Mouse (Mus musculus) thymus, postnatal 25 days (tissue): ENCODE results near the gene Mpv17l2.

Source experiments
- DNase-seq: peaks from one replicate; pipeline ENCODE4 v3.0.0; 2022

The Mpv17l2 gene

DNA sequence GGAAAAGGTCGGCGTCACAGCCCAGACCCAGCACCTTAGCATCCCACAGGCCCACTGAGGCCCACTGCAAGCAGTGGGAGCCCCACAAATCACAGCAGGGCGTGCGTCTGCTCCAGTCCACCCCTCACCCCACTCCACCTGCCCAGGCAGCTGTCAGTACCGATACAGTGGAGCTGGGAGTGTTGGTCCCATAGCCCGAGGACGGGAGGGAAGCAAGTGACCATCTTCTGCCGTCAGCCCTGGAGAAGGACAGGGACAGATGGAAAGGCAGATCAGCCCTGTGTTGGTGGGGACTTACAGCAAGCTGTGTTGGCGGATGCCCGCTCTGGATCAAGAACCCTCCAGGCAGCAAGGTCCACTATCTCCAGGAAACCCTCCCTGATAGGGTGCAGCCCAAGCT lies 28.3 kb upstream of the Mpv17l2 start:
- no peak for DNase-seq

DNA sequence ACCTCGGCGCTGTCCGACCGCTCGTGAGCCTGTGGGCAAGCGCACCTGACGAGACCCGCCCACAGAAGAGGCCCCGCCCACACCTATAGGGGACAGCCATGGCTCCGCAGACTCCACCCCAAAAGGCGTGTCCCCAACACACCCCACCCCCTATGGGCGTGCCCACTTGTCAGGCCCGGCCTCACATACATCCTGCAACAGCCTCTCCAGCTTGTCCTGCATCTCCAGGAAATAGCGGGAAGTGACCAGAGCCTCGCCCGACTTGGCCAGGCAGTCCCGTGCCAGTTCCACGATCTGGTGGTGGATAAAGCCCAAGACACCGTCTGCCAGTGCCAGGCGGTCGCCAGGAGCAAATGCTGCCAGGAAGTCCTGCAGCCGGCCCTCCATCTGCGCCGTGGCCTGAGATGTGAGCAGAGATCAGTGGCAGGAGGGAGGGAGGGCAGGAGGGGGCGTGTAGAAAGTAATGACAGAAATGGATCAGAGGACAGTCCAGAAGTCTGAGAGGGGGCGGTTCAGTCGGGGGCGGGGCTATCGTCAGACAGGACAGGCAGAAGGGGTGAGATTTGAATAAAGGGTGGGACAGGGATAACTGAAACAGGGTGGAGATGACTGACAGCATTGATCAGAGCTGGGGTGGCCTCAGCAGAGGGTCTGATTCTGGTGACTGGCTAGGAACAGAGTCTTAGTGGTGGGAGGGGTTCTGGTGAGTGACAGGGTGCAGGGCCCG lies 27.4 kb upstream of the Mpv17l2 start:
- DNase-seq: no peak

DNA sequence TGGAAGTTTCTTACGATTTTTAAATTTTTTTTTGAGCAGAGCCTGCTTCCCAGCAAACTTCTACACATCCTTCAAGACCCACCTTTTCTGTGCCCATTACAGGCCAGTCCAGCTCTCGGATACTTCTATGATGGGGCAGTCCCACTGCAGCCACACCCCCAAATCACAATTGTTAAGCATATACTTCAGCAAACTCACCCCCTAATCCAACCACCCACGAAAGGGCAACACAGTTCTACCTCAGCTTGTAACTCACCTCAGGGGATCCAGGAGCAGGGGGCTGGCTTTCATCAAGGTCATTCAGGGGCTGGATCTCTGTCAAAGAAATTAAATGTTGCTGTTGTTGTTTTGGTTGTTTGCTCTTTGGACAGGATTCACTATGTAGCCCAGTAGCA lies 26.3 kb upstream of the Mpv17l2 start:
- DNase-seq: no peak

DNA sequence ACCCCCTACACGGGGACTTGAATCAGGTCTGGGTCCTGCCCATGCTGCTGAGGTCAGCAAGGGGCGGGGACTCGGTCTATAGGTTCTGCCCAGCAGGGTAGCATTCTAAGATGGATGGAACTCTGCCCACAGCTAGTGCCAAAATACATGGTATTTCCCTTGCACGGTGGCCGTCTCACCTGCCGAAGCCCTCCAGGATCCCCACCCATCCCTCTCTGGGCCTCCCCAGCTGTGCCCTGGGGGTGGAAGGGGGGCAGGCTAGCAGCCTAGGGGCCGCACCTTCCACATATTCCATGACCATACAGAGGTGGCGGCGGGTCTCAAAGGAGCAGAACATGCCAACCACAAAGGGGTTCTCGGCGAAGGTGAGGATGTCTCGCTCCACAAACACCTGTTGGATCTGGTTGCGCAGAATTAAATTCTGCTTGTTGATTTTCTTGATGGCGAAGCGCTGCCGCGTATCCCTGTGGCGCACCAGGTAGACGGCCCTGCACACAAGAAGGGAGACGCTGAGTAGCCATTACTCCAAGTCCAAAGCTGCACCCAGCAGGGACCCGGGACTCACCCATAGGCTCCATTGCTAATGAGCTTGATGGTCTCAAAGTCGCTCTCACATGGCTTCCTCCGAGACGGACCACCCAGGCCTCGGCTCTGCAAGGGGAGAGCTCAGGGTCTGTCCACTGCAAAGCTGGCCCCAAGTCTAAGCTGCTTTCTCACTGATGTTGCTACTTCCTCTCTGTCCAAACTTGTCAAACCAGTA lies 25.7 kb upstream of the Mpv17l2 start:
- no peak for DNase-seq

DNA sequence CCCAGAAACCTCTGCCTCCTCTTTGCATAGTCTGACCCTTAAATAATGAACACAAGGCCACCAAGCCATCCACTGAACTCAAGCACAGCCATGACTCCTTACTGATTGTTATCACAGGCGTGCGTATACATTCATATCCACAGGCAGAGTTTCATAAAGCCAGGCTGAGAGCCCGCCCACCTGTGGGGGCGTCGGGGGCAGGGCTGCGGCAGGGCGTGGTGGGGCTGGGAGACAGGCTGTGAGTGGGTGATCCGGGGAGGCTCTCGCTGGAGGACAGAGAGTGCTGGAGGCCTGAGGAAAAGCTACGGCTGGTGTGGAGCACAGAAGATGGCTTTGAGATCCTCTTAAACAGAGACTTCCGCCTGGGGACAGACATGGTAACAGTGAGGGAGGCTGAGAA lies 19.3 kb upstream of the Mpv17l2 start:
- no peak for DNase-seq

DNA sequence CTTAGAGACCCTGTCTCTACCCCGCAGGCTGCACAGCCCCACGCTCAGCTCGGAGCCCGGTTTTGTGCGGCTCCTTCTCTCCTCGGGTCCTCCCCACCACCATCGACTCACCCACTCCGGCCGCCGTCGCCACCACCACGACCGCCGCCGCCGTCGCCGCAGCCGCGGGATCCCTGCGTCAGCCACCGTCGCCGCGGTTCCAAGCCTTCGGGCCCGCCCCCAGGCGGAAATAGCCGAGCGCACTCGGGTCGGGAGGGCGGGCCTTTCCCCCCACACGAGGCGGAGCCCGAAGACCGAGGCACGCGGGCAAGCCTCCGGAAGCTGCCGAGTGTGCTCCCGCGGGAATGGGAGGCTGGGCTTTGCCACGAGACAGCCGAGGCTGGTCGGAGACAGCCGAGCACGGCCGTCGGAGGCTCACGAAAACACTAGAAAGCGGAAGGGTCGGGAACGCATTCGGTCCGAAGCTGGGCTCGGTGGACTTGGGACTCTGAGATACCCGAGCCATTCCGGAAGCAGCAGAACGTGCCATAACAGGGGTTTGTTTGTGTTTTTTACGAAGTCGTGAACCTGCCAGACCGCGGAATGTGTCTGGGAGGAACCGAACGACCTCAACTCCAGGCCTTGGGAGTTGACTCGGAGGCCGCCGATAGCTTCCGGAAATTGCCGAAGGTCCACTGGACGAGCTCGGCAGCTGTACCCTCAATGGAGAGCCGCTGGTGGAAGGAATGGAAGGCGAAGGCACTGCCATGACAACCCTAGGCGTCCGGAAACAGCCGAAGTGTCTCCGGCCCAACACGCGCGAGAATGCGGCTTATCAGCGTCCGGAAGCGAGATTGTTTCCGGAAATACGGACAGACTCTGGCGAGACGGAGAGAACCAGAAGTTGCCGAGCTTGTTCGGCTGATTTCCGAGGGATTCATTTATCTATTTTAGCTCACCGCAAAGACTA lies 16.0 kb upstream of the Mpv17l2 start, which contains the start of gene Pik3r2:
Pik3r2 (minus strand) TSS at position 218 of the 949 bp plus-strand sequence.
- peak; percentile 99 for DNase-seq

DNA sequence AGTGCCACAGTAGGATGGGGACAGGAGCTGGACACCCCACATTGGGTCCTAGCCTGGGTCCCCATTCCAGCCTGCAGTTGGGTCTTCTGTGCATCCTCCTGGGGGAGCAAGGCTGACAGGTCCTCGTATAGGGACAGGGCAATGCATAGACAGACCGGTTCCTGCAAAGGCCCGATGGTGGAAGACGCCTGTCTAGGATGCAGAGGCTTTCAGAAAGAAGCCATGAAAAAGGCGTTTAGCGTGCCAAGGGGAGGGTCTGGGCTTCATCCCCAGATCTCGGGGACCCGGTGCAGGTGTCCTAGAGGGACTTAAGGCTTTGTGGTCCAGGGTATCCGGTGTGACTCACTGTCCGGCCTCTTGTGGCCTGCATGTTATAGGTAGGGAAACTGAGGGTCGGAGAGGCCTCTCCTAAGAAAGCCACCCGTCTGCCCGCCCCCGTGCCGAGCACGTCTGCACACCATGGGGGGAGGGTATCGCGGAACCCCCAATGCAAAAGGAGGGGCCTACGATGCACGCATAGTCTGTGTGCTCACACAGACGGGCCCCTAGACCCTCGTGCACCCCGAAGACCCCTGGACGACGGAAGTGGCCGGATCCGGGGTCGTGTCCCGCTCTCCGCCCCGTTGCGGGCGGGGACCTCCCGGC lies 15.2 kb upstream of the Mpv17l2 start:
- DNase-seq: no peak

DNA sequence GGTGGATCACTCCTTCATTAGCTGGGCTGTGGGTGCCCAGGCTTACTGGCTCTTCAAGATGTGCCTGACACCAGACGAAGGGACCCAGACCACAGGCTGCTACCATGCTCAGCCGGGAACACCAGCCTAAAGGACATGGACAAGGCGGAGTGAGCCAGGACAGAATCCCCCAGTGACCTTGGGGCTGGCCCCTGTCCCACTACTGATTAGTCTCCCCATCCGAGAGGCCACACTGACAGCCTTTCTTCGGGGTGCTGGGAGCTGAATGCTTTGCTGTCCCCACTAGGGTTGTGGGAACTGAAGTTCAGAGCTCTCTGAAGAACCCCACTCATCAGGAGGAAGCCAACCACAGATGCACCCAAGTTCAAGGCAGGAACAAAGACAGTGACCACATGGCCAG lies 14.5 kb upstream of the Mpv17l2 start:
- DNase-seq: no peak

DNA sequence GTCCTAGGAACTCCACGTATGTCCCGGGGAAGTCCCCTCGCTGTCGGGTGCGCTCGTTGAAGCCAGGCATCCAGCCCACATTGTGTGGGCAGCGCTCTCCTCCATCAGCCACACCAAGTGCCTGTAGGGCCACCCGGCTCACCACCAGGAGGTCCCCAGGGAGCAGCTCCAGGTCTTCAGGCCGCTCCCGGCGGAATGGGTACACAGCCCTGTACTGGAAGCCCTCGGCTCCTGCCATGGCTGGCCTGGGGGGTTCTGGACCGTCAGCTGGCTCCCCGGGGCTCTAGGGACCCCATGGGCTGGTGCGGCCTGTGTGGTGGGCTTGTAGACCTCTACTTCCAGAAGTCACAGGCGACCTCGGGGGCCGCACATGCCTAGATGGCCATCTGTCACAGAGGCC lies 14.0 kb upstream of the Mpv17l2 start:
- no peak for DNase-seq

DNA sequence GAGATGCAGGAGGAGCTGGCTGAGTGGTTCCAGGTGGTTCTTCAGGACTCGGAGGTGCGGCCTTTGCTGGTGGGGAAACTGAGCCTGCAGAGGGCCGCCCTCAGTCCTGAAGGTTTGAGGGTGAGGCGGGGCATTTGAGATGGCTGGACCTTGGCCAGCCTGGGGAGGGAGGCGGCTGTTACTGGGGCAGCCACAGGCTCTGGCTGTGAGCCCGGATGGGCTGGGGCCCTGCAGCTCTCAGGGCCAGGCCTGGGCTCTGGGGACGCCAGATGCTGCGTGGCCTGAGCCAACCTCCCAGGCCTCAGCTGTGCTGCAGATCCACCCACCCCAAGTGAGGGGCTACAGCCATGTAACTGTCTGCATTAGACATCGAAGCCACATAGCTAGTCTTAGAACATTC lies 13.1 kb upstream of the Mpv17l2 start:
- no peak for DNase-seq

DNA sequence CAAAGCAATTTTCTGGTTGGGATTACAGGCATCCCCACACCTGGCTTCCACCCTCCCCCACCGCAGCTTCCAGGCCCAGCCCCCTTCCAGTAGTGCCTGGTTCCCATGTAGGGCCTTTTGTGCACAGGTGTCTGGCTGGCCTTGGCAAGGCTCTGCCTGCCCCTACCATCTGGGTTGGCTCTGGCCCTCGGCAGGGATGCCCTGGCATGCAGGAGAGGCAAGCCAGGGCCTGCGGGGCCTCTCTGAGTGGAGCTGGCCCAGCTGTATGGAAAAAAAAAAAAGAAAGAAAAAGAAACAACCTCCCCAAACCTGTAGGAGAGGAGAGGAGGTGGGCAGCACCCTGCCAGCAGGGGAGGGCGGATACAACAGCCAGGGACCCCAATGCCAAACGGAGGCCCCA lies 12.7 kb upstream of the Mpv17l2 start:
- DNase-seq: no peak

DNA sequence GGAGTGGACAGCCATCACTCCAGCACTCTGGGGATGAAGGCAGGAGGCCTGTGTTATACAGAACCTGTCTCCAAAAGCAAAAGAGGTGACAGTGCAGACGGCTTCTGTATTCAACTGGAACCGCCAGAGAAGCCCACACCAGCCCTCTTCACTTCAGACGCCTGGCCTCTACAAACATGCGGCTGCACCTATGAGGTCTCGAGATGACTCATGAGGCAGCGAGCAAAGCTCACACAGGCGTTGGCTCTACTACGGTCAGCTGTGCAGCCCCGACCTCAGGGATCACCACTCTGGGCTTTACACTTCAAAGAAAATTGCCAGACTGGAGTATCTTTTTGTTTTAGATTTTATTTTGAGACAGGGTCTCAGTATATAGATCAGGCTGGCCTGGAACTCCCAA lies 12.1 kb upstream of the Mpv17l2 start:
- DNase-seq: no peak

DNA sequence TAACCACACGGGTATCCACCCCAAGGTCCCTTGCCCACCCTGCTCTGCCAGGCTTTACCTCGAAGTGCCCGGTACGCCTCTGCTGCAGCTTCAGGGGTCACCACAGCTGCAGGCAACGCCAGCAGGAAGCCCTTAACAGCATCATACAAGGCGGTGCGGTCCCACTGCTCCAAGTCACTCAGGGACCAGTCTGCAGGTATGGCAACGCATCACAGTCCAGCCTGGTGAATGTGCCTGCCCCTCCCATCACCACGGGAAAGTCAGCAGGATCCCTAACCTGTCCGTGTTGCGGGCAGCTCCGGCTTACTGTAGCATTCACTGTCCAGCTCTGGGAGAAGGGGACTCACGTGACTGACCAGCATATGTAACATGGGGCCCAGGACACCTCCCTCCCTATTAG lies 11.3 kb upstream of the Mpv17l2 start:
- no peak for DNase-seq

DNA sequence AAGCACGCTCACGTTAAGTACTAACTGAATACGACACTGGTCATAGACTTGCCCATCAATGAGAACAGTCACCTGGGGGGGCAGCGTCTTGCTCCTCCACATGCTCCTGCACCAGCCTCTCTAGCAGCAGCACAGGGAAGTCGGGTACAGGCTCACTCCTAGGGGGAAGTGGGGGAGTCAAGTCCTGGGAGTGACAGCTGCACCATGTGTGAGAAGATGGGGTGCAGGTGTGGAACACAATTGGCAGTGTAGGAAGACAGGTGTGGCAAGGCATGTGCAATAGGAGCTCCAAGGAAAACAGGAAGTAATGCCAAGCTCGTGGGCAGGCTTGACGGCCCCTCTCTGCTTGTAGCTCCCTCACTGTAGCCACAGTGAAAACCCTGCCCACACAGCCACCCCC lies 10.5 kb upstream of the Mpv17l2 start:
- DNase-seq: no peak

DNA sequence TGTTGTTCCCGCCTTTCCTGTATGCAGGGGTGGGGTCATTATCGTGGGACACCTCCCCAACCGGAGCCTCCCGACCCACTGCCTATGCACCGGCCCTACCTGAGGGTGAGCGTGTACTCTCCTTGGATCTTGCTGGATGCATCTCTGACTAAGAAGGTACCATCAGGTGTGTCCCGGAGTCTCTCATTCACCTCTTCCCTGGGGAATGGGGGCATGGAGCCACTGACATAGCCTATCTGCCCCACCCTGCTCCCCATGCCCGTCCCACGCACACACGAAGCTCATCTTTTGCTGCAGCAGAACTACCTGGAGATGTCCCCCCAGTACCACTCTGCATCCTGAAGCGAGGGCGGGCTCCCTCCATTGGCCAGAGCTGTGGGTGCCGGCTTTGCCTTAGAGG lies 10.0 kb upstream of the Mpv17l2 start:
- no peak for DNase-seq

DNA sequence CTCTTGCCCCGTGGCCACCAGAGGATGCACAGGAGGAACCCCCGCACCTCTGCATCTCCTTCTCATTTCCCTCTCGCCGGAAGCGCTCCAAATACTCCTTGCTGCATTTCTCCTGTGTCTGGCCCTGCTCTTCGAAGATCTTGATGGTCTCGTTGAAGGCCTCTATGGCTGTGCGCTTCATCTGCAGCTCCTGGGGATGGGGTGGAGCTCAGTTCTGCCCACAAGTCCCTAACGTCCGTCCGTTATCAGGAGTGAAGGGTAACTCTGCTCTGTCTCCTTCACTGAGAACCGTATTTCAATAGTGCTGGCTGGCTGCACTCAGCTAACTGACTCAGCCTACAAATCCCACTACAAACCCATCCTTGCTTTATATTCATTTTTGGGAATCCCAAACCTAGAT lies 9.1 kb upstream of the Mpv17l2 start:
- no peak for DNase-seq

DNA sequence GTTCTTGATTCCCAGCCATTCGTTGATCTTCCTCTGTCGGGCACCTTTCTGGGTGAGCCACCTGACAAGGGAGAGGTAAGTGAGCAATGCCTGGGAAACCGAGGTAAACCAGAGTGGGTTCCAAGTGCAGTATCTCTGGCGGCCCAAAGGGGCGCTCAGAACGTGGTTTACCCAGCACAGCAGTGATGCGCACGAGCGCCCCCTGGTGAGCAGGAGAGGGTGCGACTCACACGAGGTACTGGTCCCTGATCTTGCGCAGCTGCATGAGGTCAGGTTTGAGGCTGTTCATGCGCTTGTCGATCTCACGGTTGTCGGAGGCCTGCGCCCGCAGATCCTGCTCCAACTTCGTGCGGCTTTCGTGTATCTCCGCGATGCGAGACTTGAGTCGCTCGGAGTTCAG lies 8.6 kb upstream of the Mpv17l2 start:
- peak; percentile 98 for DNase-seq

DNA sequence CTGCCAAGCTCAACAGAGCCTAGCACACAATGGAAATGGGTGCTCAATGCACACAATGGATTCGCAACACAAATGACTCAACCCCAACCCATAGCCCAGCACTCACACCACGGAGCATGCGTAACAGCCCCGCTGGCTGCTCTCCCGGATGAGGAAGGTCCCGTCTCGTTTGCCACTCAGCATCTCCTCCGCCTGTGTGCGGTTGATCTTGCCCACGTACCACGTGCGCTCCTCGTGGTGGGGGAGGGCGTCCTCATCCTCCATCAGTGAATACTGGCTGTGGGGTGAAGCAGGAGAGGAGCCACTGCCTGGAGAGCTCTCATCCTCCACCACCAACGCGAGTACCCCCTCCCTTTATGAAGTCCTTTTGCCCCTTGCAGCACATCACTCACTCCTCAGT lies 8.2 kb upstream of the Mpv17l2 start:
- no peak for DNase-seq

DNA sequence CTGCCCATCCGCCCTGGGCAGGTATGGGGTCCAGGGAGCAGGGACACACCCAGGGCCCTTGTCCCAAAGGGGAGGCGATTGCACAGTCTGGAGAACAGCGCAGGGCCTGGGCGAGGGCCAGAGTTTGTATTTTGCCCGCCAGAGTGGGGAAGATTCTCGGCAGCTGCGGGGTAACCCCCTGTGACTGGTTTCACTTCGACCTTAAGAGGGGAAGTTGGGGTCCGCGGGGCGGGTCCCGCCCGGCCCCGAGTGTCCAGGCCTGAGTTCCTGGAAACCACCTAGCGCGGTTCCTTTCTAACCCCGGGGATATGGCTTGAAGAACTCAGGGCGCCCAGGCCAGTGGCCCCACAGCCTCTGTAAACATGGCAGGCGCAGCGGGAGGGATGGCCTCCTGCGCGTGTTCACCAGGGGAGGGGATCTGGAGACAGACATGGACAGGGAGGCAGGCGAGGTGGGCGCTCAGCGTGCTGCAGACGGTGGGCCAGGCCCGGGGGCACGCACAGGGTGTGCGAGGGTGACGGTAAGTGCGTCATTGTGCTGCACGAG lies 7.6 kb upstream of the Mpv17l2 start:
- no peak for DNase-seq

DNA sequence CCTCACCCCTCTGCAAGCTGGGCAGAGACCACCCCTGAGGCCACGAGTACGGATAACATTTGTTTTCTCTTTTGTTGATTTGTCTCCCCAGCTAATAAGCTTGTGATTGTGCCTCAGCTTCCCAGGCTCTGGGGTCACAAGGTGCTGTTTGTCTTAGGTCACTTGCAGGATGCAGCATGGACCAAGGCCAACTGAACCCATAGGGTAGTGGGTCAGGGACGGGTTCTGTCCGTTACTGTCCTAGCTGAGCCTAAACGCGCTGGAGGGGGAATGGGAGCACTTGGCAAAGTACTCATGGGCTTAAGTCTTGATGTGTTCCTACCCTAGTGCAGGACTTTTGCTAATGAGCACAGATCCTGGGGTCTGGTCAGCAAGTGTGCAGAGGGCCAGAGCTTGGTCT lies 6.8 kb upstream of the Mpv17l2 start:
- no peak for DNase-seq

DNA sequence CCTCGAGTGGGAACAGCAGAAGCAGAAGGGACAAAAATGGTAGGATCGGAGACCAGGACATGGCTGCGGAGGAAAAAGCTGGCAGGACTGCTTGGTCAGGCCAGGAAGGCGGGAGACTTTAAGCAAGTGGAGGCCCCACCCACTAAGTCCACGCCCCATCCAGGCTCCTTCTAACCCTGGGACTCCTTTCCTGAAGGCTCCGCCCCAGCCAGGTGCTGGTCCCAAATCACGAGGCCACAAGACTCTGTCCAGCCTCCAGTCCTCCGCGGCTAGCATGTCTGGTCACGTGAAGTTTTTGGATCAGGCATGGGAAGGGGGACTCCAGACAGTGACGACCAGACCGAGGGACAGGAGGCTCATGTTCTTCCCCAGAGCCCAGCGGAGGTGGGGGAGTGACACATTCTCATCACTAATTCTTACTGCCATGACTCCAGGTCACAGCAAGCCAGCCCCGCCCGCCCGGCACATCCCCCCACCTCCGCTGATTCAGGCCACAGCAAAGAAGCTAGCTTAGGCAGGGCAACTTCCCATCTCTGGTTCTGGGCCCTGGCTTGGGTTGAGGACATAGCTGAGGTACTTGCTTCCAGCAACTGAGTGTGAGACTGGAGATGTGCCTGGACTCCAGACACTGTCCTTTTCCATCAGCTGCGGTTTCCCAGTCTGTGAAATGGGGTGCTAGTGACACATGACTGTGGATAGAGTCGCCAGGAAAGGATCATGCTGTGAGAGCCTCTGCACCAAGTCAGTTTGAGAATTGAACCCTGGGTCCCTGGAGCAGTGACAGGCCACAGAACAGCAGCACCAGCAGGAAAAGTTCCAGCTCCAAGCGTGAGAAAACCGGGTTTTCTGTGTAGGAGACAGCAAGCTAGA lies 6.1 kb upstream of the Mpv17l2 start:
- no peak for DNase-seq
